Mouse (Mus musculus) urinary bladder, postnatal 25 days (tissue): ENCODE data around the gene Tdpoz5.
"Not testable (repeated sequence)": the region's sequence is repeated elsewhere in the genome, so short reads cannot be mapped to it uniquely, and the experiment has no call there.

Source experiments
- DNase-seq: peaks from one replicate; pipeline ENCODE4 v3.0.0; 2022; ENCODE audit warnings: low spot score

The Tdpoz5 gene

DNA sequence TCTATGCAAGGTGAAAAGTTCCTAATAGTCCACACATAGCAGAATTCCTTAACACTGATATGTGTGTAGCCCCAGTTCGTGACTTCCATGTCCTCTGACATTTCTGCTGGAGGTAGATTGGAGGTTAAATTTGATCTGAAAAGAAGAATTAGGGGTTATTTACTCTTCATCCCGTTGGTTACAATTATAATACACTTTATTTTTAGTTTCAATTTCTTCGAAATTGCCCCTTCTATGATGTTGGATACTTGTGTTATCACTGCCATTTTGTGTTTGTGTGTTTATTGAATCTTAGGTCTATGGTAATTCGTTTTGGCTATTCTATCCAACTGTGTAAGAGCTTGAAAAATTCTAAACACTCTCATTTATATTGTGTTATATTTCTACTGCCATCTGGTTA is at the start of gene Tdpoz5:
Tdpoz5 (minus strand) TSS at position 101 of the 400 bp plus-strand sequence.
- not testable (repeated sequence) for DNase-seq

DNA sequence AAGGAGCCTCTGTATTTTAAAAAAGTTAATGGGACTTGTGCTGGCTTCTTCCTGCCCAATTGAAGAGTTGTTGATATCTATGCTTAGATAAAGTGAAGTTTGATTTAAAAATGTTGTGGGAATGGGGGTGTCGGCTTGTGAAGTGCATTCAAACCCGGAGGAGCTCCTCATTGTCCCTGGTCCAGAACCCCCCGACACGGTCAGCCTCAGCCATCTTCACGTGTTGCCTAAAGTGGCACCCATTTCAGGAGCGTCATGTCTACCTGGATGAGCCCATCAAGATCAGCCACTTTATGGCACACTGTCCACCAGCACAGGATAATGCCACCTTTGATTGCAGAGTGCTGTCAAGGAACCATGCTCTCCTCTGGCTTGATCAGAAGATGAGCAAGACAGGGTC is 7.8 kb upstream of the Tdpoz5 start:
- not testable (repeated sequence) for DNase-seq

DNA sequence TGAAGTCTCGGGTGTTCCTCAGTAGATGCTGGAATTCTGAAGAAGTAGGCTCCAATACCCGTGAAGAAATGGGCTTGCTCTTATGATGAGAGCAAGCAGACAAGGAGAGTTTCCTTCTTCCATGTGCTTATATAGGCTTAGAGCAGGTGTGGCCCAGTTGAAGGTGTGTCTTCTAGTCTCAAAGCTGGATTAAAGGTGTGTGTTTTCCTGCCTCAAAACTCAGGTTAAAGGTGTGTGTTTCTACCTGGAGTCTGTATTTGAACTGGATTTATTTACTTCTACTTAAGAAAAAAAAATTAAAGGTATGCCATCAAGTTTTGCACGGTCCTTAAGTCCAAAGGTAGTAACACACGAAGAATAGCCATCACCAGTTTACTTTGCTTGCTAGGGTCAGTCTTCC is 17.7 kb downstream of the Tdpoz5 start, which contains the start of gene Gm9117:
Gm9117 (minus strand) TSS at position 101 of the 400 bp plus-strand sequence.
- DNase-seq = not testable (repeated sequence)

DNA sequence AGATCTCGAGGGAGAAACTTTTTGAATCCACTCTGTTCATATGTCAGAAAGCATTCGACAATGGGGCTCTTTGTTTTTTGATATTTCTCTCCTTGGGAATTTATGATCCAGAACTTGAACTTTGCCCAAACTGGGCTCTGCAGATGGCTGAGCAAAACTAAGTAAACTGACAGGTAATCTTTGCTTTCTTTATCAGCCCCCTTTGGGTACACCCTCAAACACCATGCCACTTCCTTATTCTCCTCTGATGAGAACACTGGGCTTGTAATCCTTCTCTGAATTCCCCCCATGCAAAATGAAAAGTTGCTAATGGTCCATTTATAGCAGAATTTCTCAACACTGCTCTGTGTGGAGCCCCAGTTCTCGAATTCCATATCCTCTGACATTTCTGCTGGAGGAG is 22.7 kb downstream of the Tdpoz5 start:
- not testable (repeated sequence) for DNase-seq
